Mouse (Mus musculus) brain, embryonic 14.5 days (tissue): ENCODE data around the gene Bcap31.

ENCODE experiments used
- CTCF ChIP-seq: fragments of 200-500 bp; IDR thresholded peaks from 2 replicates; pipeline ENCODE4 v1.5.1; 2012; ENCODE audit warnings: inconsistent platforms, mild to moderate bottlenecking, moderate library complexity, borderline replicate concordance; ENCODE audit not compliant: insufficient read depth, insufficient read length; ENCODE audit errors: extremely low read depth
- POLR2A ChIP-seq: fragments of 200-500 bp; IDR thresholded peaks from 2 replicates; pipeline ENCODE4 v1.6.1; 2012; ENCODE audit warnings: mild to moderate bottlenecking, inconsistent platforms, borderline replicate concordance; ENCODE audit not compliant: poor library complexity, insufficient read depth, insufficient read length, severe bottlenecking; ENCODE audit errors: extremely low read depth

DNA sequence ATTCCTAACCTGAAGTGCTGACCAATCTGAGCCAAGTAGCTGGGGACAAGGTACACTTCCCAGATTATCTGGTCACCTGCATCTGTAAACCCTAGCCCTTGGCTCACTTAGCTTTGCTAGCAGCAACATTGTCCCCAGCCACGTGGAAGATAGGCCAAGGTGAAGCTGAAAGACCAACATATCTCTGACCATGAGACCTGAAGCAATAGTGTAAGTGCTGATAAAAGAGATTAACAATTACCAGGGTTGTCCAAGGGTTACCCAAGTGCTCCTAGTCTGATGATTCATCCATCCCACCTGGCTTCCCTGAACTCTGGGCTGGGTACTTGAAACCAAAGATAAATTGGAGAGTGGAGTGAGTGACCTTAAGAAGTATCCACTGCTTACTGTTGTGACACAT is 14.9 kb upstream of the Bcap31 start:
- TF ChIP-seq POLR2A = no peak
- TF ChIP-seq CTCF = no peak
